ENCODE assay signal across 8 mouse cellular contexts in genomic region chr4:140701716-140702561, GRCm38 (mm10). TPM values are rescaled to one million over a fixed set of nuclear protein-coding genes. Genes with fewer than 3 reads are reported as not detected.
A peak's percentile ranks its signal among the peaks of the same experiment; 100 is the strongest.
DNase-seq lines count a peak whose midpoint lies in the region; ATAC-seq and TF ChIP-seq lines count a peak whose summit lies in the region.

No protein-coding gene starts in this region.

- peak overlapping the region; percentile 89 for H3K4me3 ChIP-seq in embryonic facial prominence, embryonic 11.5 days (ENCODE audit: low read depth, low read length)
- peak overlapping the region; percentile 92 for H3K4me3 ChIP-seq in hindbrain, embryonic 13.5 days
- peak overlapping the region; percentile 94 for H3K4me3 ChIP-seq in liver, embryonic 16.5 days (ENCODE audit: low read depth, low read length)
- H3K4me3 ChIP-seq in olfactory bulb, adult 2 months (ENCODE audit: insufficient read depth, low read depth, low read length): peak overlapping the region; percentile 90

- WGBS in embryonic facial prominence, embryonic 11.5 days: under 1% methylated on average over 61 of the region's 107 CpGs
- WGBS in hindbrain, embryonic 13.5 days: under 1% methylated on average over 64 of the region's 107 CpGs
- under 1% methylated on average over 55 of the region's 107 CpGs for WGBS in liver, embryonic 16.5 days (ENCODE audit: insufficient replicate concordance)
- 1% methylated on average over 83 of the region's 107 CpGs for WGBS in olfactory bulb, adult 2 months

- peaks cover 5% of the 10 kb centered on the region; the same call in 1 of the 2 replicates for H3K4me1 ChIP-seq in embryonic facial prominence, embryonic 11.5 days (ENCODE audit: control insufficient read depth, insufficient read depth, low read length)
- H3K4me1 ChIP-seq in hindbrain, embryonic 13.5 days (replicated peaks): peaks cover 59% of the 10 kb centered on the region
- H3K4me1 ChIP-seq in liver, embryonic 16.5 days (ENCODE audit: control insufficient read depth, low read depth, low read length): peaks cover 44% of the 10 kb centered on the region
- H3K4me1 ChIP-seq in olfactory bulb, adult 2 months (ENCODE audit: control insufficient read depth, insufficient read depth, low read length): peaks cover 23% of the 10 kb centered on the region

- TF ChIP-seq CTCF in olfactory bulb, adult 2 months (IDR thresholded peaks at IDR 0.05; ENCODE audit: insufficient read depth, low read depth, low read length): no peak

- peak overlapping the region; percentile 98 for H3K27ac ChIP-seq in embryonic facial prominence, embryonic 11.5 days (replicated peaks; ENCODE audit: low read depth, low read length)
- peak overlapping the region; percentile 97 for H3K27ac ChIP-seq in hindbrain, embryonic 13.5 days
- peak overlapping the region; percentile 95 for H3K27ac ChIP-seq in liver, embryonic 16.5 days (ENCODE audit: low read length)
- no peak overlapping the region for H3K27ac ChIP-seq in olfactory bulb, adult 2 months (ENCODE audit: insufficient read depth, low read depth, low read length)

- no peak for TF ChIP-seq POLR2A in olfactory bulb, adult 2 months (IDR thresholded peaks at IDR 0.05; ENCODE audit: insufficient read depth, low read depth, low read length)

- H3K4me2 ChIP-seq in embryonic facial prominence, embryonic 11.5 days (ENCODE audit: low read depth, low read length): peak overlapping the region; percentile 70
- peak overlapping the region; percentile 86 for H3K4me2 ChIP-seq in hindbrain, embryonic 13.5 days
- peak overlapping the region; percentile 80 for H3K4me2 ChIP-seq in liver, embryonic 16.5 days (ENCODE audit: low read depth, low read length)

- H3K27me3 ChIP-seq in embryonic facial prominence, embryonic 11.5 days (ENCODE audit: control insufficient read depth, insufficient read depth, low read length): peaks cover 3% of the 10 kb centered on the region; the same call in 1 of the 2 replicates
- H3K27me3 ChIP-seq in hindbrain, embryonic 13.5 days: peaks cover 34% of the 10 kb centered on the region
- no peaks in the 10 kb centered on the region for H3K27me3 ChIP-seq in liver, embryonic 16.5 days (ENCODE audit: control insufficient read depth, insufficient read depth, low read depth, low read length)

- no peaks in the 10 kb centered on the region for H3K9me3 ChIP-seq in embryonic facial prominence, embryonic 11.5 days (replicated peaks; ENCODE audit: control insufficient read depth, low read length)
- H3K9me3 ChIP-seq in hindbrain, embryonic 13.5 days: no peaks in the 10 kb centered on the region
- no peaks in the 10 kb centered on the region for H3K9me3 ChIP-seq in liver, embryonic 16.5 days (replicated peaks; ENCODE audit: control insufficient read depth, low read length)

- no peaks in the 10 kb centered on the region; the same call in none of the 2 replicates for H3K36me3 ChIP-seq in embryonic facial prominence, embryonic 11.5 days (replicated peaks; ENCODE audit: control insufficient read depth, insufficient read depth, low read depth, low read length)
- H3K36me3 ChIP-seq in hindbrain, embryonic 13.5 days: peaks cover 15% of the 10 kb centered on the region
- peaks cover 11% of the 10 kb centered on the region for H3K36me3 ChIP-seq in liver, embryonic 16.5 days (ENCODE audit: control insufficient read depth, insufficient read depth)

- H3K9ac ChIP-seq in embryonic facial prominence, embryonic 11.5 days (replicated peaks; ENCODE audit: low read length): peak overlapping the region; percentile 99
- H3K9ac ChIP-seq in hindbrain, embryonic 13.5 days: peak overlapping the region; percentile 93
- peak overlapping the region; percentile 94 for H3K9ac ChIP-seq in liver, embryonic 16.5 days (ENCODE audit: low read depth, low read length)

- ATAC-seq in CD4-positive, CD25-positive, alpha-beta regulatory T cell, adult 4 months: peak; percentile 9
- no peak for ATAC-seq in embryonic facial prominence, embryonic 11.5 days (replicated peaks; ENCODE audit: insufficient number of reproducible peaks, low FRiP score, low TSS enrichment, low read depth)
- no peak; the same call in 1 of the 2 replicates for ATAC-seq in hindbrain, embryonic 13.5 days (ENCODE audit: low FRiP score)
- peak; percentile 10 for ATAC-seq in liver, embryonic 16.5 days (ENCODE audit: low read depth)

- peak; percentile 77 to 78 for DNase-seq in B cell, adult 2 months
- peak; percentile 68 for DNase-seq in embryonic facial prominence, embryonic 11.5 days (ENCODE audit: low spot score)
- DNase-seq in urinary bladder, adult 18-20 months (ENCODE audit: low spot score in 2 of 2): no peak
- DNase-seq in c-Kit-positive CD71-positive TER-119-positive erythroid progenitor cells, embryonic 14.5 days (ENCODE audit: low spot score): no peak

RNA-seq across cellular contexts. Expression of gene Rcc2, which starts 1.6 kb away (rescaled TPM):
- polyA plus RNA-seq in CD4-positive, CD25-positive, alpha-beta regulatory T cell, adult 4 months (2017; shearing (Covaris generic)): 10 to 100 TPM; 18.7 to 20.4 TPM
- 69.8 and 87.5 TPM in 2 replicates for polyA plus RNA-seq in embryonic facial prominence, embryonic 11.5 days (2014; fragmentation: Nextera tagmentation; extraction: Ambion mirVana)
- polyA plus RNA-seq in hindbrain, embryonic 13.5 days (2015; fragmentation: Nextera tagmentation; extraction: Ambion mirVana): 13.8 and 15.7 TPM in 2 replicates
- 8.9 and 9.7 TPM in 2 replicates for polyA plus RNA-seq in liver, embryonic 16.5 days (2015; fragmentation: Nextera tagmentation; extraction: Ambion mirVana)
- not detected in 2 replicates for polyA plus RNA-seq in olfactory bulb, adult 2 months (2012; ENCODE audit: insufficient read depth, insufficient read length, low replicate concordance, missing spikeins)

RNA-seq across cellular contexts. Expression of gene Arhgef10l, which starts 36.1 kb away (rescaled TPM):
- polyA plus RNA-seq in CD4-positive, CD25-positive, alpha-beta regulatory T cell, adult 4 months (2017; shearing (Covaris generic)): under 1 TPM in 1 of 2 experiments, not detected in 1; 0.16 TPM
- polyA plus RNA-seq in embryonic facial prominence, embryonic 11.5 days (2014; fragmentation: Nextera tagmentation; extraction: Ambion mirVana): 8.7 and 10.5 TPM in 2 replicates
- polyA plus RNA-seq in hindbrain, embryonic 13.5 days (2015; fragmentation: Nextera tagmentation; extraction: Ambion mirVana): 23.2 and 23.8 TPM in 2 replicates
- 5.7 and 6.6 TPM in 2 replicates for polyA plus RNA-seq in liver, embryonic 16.5 days (2015; fragmentation: Nextera tagmentation; extraction: Ambion mirVana)
- polyA plus RNA-seq in olfactory bulb, adult 2 months (2012; ENCODE audit: insufficient read depth, insufficient read length, low replicate concordance, missing spikeins): not detected in 2 replicates

RNA-seq across cellular contexts. Expression of gene Padi6, which starts 40.5 kb away (rescaled TPM):
- polyA plus RNA-seq in CD4-positive, CD25-positive, alpha-beta regulatory T cell, adult 4 months (2017; shearing (Covaris generic)): not detected
- not detected in 2 replicates for polyA plus RNA-seq in embryonic facial prominence, embryonic 11.5 days (2014; fragmentation: Nextera tagmentation; extraction: Ambion mirVana)
- polyA plus RNA-seq in hindbrain, embryonic 13.5 days (2015; fragmentation: Nextera tagmentation; extraction: Ambion mirVana): not detected in 2 replicates
- not detected in 2 replicates for polyA plus RNA-seq in liver, embryonic 16.5 days (2015; fragmentation: Nextera tagmentation; extraction: Ambion mirVana)
- not detected in 2 replicates for polyA plus RNA-seq in olfactory bulb, adult 2 months (2012; ENCODE audit: insufficient read depth, insufficient read length, low replicate concordance, missing spikeins)

Comparison
In these comparisons a context has a peak if more than half of its experiments do, and no peak if none do; other contexts are left out.
1. DNase-seq: peak in B cell, adult 2 months (2 of 2) and embryonic facial prominence, embryonic 11.5 days (single experiment); none in urinary bladder, adult 18-20 months (0 of 2) and c-Kit-positive CD71-positive TER-119-positive erythroid progenitor cells, embryonic 14.5 days (single experiment).
2. ATAC-seq: peak in CD4-positive, CD25-positive, alpha-beta regulatory T cell, adult 4 months (single experiment) and liver, embryonic 16.5 days (single experiment); none in embryonic facial prominence, embryonic 11.5 days (single experiment) and hindbrain, embryonic 13.5 days (single experiment).
3. Peak in every context shown above with its lines, with median percentiles within 50 percentile points of each other: H3K4me2 ChIP-seq, H3K4me3 ChIP-seq and H3K9ac ChIP-seq.